Mouse (Mus musculus) midbrain, embryonic 11.5 days (tissue): ENCODE results near the gene Hoxb7. TPM values are rescaled to one million over a fixed set of nuclear protein-coding genes. Genes with fewer than 3 reads are reported as not detected.

Experiments used
- ATAC-seq: fragments of 200-750 bp; cut with Nextera tagmentation; 2 replicates; pipeline ENCODE4 v1.8.0; 2017; ENCODE audit warnings: moderate TSS enrichment, moderate library complexity; ENCODE audit not compliant: low FRiP score
- DNase-seq: peaks from one replicate; pipeline ENCODE4 v3.0.0; 2015; ENCODE audit warnings: low spot score; ENCODE audit errors: missing footprints
- H3K27ac ChIP-seq: fragments of 300-500 bp; sonication (generic); 2 replicates; pipeline ENCODE4 v1.5.1; 2014; ENCODE audit warnings: low read depth, low read length
- H3K27me3 ChIP-seq: fragments of 300-500 bp; sonication (generic); 2 replicates; pipeline ENCODE4 v1.6.1; 2014; ENCODE audit warnings: mild to moderate bottlenecking, low read length, moderate library complexity, mixed read lengths; ENCODE audit not compliant: control insufficient read depth, insufficient read depth
- H3K36me3 ChIP-seq: fragments of 300-500 bp; sonication (generic); 2 replicates; pipeline ENCODE4 v1.6.1; 2014; ENCODE audit warnings: mild to moderate bottlenecking, low read length, moderate library complexity, mixed read lengths; ENCODE audit not compliant: control insufficient read depth, insufficient read depth
- H3K4me1 ChIP-seq: fragments of 300-500 bp; sonication (generic); 2 replicates; pipeline ENCODE4 v1.6.1; 2014; ENCODE audit warnings: low read length; ENCODE audit not compliant: control insufficient read depth, insufficient read depth
- H3K4me2 ChIP-seq: fragments of 300-500 bp; sonication (generic); 2 replicates; pipeline ENCODE4 v1.6.1; 2014; ENCODE audit warnings: mild to moderate bottlenecking, moderate library complexity
- H3K4me3 ChIP-seq: fragments of 300-500 bp; sonication (generic); 2 replicates; pipeline ENCODE4 v1.5.1; 2014; ENCODE audit warnings: low read depth, low read length
- H3K9ac ChIP-seq: fragments of 300-500 bp; sonication (generic); 2 replicates; pipeline ENCODE4 v1.6.1; 2014; ENCODE audit warnings: low read length
- H3K9me3 ChIP-seq: fragments of 300-500 bp; sonication (generic); 2 replicates; pipeline ENCODE4 v1.6.1; 2016; ENCODE audit warnings: low read length; ENCODE audit not compliant: control insufficient read depth
- WGBS: fragments of 180-500 bp; shearing (Covaris S2); extraction: QIAGEN DNeasy Blood & Tissue Kit; methylation state at CpG from one replicate; pipeline ENCODE4 v1.1.7; 2014; 5-methylcytosine and 5-hydroxymethylcytosine counted together
- polyA plus RNA-seq: library from polyadenylated mRNA; unstranded; fragments of >200 nt; fragmentation: Nextera tagmentation; extraction: Ambion mirVana; gene quantifications from 2 replicates; pipeline ENCODE4 v1.2.1, GENCODE M21; 2014

Hoxb7 gene
- polyA plus RNA-seq, 1 experiment from 2014 or later: not detected

DNA sequence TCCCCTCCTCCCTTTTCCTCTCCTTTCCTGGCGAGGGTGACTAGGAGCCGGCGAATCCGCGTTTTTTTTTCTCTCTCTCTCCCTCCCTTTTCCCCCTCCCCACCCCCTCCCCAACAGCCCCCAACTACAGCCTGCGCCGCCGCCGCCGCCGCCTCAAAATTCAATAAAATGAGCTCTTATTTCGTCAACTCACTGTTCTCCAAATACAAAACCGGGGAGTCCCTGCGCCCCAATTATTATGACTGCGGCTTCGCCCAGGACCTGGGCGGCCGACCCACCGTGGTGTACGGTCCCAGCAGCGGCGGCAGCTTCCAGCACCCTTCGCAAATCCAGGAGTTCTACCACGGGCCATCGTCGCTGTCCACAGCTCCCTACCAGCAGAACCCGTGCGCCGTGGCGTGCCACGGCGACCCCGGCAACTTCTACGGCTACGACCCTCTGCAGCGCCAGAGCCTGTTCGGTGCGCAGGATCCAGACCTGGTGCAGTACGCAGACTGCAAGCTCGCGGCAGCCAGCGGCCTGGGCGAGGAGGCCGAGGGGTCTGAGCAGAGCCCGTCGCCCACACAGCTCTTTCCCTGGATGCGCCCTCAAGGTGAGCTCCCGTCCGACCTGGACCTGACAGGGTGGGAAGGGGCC lies 3.5 kb upstream of the Hoxb7 start:
- Histone ChIP-seq H3K36me3 (no peaks in the 10 kb centered on the region), H3K4me2 (no peak overlapping the region), H3K9me3 (no peaks in the 10 kb centered on the region), H3K9ac (no peak overlapping the region), H3K4me3 (no peak overlapping the region), H3K27ac (no peak overlapping the region), H3K27me3 (peaks cover 100% of the 10 kb centered on the region), H3K4me1 (no peaks in the 10 kb centered on the region)
- DNase-seq (peak; percentile 96), ATAC-seq (peak; percentile 22; the same call in 1 of the 2 replicates)
- WGBS: under 1% methylated on average over 48 of the region's 49 CpGs

DNA sequence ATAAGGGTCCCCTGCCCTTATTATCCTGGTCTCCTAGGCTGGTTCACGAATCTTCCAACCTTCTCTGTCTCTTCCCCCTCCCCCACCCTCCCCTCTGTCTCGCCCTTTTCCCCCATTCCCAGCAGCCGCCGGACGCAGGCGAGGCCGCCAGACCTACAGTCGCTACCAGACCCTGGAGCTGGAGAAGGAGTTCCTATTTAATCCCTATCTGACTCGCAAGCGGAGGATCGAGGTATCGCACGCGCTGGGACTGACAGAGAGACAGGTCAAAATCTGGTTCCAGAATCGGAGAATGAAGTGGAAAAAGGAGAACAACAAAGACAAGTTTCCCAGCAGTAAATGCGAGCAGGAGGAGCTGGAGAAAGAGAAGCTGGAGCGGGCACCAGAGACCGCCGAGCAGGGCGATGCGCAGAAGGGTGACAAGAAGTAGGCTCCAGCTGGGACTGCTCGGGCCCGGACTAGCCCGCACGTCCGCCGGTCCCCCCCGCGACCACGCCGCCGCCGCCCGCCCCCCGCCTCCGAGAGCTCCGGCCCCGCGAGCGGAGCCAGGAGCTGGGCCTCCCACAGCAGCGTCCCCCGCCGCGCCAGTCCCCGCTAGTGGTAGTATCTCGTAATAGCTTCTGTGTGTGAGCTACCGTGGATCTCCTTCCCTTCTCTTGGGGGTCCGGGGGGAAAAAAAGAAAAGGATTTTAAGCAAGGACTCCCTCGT lies 2.2 kb upstream of the Hoxb7 start:
- Histone ChIP-seq H3K4me3 (peak overlapping the region; percentile 19), H3K27me3 (peaks cover 100% of the 10 kb centered on the region), H3K4me2 (peak overlapping the region; percentile 39), H3K27ac (no peak overlapping the region), H3K4me1 (no peaks in the 10 kb centered on the region), H3K36me3 (no peaks in the 10 kb centered on the region), H3K9me3 (no peaks in the 10 kb centered on the region), H3K9ac (no peak overlapping the region)
- DNase-seq: peak; percentile 94
- under 1% methylated on average over 49 of the region's 49 CpGs for WGBS
- ATAC-seq: no peak

DNA sequence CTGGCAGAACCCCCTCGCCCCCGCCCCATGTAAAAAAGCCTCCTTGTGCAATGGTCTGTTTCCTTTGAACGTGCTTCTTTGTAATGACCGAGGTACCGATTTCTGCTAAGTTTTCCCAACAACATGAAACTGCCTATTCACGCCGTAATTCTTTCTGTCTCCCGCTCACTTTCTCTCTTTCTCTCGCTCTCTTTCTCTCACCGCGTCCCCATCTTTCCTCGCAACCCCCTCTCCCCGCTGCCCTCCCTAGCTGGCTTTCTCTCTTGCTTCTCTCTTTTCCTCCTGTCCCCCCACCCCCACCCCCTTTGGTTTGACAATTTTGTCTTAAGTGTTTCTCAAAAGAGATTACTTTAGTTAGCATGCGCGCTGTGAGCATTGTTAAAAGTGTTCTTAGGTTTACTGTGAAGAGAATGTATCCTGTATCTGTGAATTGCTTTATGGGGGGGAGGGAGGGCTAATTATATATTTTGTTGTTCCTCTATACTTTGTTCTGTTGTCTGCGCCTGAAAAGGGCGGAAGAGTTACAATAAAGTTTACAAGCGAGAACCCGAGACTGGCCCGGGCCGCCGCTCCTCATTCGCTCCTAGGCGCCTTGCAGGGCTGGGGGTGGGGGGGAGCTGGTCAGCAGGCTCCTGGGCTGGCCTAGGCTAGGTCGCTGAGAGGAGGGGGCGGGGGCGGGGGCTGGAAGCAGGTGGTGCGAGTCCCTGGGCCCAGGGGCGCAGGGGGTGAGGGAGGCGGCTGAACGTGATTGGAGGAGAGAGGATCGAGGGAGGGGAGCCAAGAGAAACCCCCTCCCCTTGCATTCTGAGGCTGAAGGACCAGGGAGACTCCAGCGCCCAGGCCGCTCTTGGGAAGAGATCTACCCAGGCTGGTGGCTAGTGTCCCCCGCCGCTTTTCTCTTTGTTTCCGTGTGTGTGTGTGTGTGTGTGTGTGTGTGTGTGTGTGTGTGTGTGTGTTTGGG lies 1.4 kb upstream of the Hoxb7 start:
- H3K27ac ChIP-seq: no peak overlapping the region
- H3K4me3 ChIP-seq: no peak overlapping the region; the same call in 1 of the 2 replicates
- H3K9ac ChIP-seq: no peak overlapping the region
- no peaks in the 10 kb centered on the region for H3K9me3 ChIP-seq
- DNase-seq (peak; percentile 94), ATAC-seq (no peak)
- H3K36me3 ChIP-seq: no peaks in the 10 kb centered on the region
- H3K4me1 ChIP-seq: no peaks in the 10 kb centered on the region
- peak overlapping the region; percentile 39; the same call in 1 of the 2 replicates for H3K4me2 ChIP-seq
- H3K27me3 ChIP-seq: peaks cover 100% of the 10 kb centered on the region
- WGBS: under 1% methylated on average over 37 of the region's 37 CpGs

DNA sequence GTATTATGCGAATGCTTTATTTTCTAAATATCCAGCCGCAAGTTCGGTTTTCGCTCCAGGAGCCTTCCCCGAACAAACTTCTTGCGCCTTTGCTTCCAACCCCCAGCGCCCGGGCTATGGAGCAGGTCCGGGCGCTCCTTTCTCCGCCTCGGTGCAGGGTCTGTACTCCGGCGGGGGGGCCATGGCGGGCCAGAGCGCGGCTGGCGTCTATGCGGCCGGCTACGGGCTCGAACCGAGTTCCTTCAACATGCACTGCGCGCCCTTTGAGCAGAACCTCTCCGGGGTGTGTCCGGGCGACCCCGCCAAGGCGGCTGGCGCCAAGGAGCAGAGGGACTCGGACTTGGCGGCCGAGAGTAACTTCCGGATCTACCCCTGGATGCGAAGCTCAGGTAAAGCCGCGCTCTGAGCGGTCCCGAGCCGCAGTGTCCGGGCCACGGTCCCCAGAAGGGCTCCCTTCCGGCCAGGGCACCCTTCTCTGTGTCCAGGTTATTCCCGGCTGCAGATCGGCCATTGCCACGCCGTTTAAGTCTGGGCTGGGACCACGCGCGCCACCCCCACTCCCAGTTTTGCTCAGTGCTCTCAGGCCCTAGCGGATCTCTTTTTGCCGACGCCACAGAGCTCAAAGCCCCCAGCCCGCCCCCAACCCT lies 439 bp downstream of the Hoxb7 start:
- Histone ChIP-seq H3K27ac (no peak overlapping the region), H3K36me3 (no peaks in the 10 kb centered on the region)

DNA sequence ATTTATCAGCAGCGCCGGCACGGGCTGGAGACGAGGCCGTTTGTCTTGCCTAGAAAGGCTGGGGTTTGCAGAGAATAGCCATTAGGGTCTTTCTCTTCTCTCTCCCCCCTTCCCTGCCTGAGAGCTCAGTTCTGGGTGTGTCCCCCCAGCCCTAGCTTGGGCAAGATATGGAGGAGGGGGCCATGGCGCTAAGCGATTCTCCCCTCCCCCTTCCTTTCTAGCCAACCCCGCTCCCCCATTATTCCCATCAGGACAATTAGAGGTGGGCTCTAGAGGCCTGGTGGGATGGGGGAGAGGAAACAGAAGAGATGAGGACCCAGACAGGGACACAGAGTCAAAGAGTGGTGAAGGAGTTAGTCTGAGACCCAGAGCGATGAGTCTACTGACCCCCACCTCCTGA lies 988 bp downstream of the Hoxb7 start:
- Histone ChIP-seq H3K9ac (no peak overlapping the region), H3K9me3 (no peaks in the 10 kb centered on the region), H3K36me3 (no peaks in the 10 kb centered on the region), H3K4me1 (no peaks in the 10 kb centered on the region), H3K4me2 (no peak overlapping the region), H3K27ac (no peak overlapping the region), H3K4me3 (no peak overlapping the region), H3K27me3 (peaks cover 98% of the 10 kb centered on the region)
- WGBS: 0% methylated on average over 9 of the region's 9 CpGs
- no peak for ATAC-seq
- no peak for DNase-seq

More for the DNA sequence above, 439 bp downstream of the Hoxb7 start:
- ATAC-seq (no peak), DNase-seq (peak; percentile 93)
- 1% methylated on average over 53 of the region's 55 CpGs for WGBS
- Histone ChIP-seq H3K27me3 (peaks cover 98% of the 10 kb centered on the region), H3K9me3 (no peaks in the 10 kb centered on the region), H3K4me3 (peak overlapping the region; percentile 14; the same call in 1 of the 2 replicates), H3K4me2 (peak overlapping the region; percentile 11; the same call in 1 of the 2 replicates), H3K9ac (no peak overlapping the region), H3K4me1 (no peaks in the 10 kb centered on the region)

DNA sequence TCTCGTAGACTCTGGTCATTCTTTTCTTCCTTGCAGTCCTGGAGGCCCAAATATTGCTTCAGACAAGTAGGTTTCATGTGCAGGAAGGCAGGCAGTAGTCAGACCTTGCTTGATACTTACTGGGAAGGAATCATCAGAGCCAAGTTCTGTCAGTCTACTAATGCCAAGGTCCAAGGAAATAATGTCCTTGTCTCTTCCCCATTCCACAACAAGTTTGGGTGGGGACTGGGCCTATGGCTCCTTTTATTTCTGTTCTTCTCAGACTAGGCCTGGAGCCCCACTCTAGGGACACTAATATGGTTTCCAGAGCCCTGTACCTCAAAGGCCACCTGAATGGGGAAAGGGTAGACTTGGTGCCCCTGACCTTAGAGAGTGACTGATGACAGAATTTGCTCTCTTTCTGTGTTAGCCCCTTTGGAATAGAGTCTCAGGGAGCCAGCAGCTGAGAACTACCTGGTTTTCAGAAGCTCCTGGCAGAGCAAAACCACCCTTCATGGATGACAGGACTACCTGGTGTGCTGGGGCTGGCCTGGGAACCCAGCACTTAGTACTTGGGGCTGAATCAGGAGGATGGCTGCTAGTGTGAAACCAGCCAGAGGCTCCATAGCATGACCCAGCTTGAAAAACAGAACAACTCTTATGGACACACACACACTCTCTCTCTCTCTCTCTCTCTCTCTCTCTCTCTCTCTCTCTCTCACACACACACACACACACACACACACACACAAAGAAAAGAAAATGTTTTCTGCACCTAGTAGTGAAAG lies 2.2 kb downstream of the Hoxb7 start:
- Histone ChIP-seq H3K4me2 (no peak overlapping the region), H3K27ac (no peak overlapping the region), H3K9me3 (no peaks in the 10 kb centered on the region), H3K4me1 (no peaks in the 10 kb centered on the region), H3K36me3 (no peaks in the 10 kb centered on the region), H3K4me3 (no peak overlapping the region), H3K9ac (no peak overlapping the region), H3K27me3 (peaks cover 98% of the 10 kb centered on the region)
- DNase-seq (peak; percentile 93), ATAC-seq (no peak)
- WGBS: 16% methylated on average over 1 of the region's 1 CpGs

DNA sequence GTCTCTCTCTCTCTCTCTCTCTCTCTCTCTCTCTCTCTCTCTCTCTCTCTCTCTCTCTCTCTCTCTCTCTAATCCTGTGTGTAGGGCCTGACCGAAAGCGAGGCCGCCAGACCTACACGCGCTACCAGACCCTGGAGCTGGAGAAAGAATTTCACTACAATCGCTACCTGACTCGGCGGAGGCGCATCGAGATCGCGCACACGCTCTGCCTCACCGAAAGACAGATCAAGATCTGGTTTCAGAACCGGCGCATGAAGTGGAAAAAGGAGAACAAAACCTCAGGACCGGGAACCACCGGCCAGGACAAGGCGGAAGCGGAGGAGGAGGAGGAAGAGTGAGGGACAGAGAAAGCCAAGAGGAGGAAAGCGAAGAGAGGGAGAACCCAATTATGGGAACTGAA lies 2.9 kb downstream of the Hoxb7 start:
- Histone ChIP-seq H3K4me2 (no peak overlapping the region), H3K9me3 (no peaks in the 10 kb centered on the region), H3K27ac (no peak overlapping the region), H3K27me3 (peaks cover 98% of the 10 kb centered on the region), H3K9ac (no peak overlapping the region), H3K4me1 (no peaks in the 10 kb centered on the region), H3K36me3 (no peaks in the 10 kb centered on the region), H3K4me3 (no peak overlapping the region)
- DNase-seq (no peak), ATAC-seq (no peak)
- WGBS: 2% methylated on average over 21 of the region's 21 CpGs

DNA sequence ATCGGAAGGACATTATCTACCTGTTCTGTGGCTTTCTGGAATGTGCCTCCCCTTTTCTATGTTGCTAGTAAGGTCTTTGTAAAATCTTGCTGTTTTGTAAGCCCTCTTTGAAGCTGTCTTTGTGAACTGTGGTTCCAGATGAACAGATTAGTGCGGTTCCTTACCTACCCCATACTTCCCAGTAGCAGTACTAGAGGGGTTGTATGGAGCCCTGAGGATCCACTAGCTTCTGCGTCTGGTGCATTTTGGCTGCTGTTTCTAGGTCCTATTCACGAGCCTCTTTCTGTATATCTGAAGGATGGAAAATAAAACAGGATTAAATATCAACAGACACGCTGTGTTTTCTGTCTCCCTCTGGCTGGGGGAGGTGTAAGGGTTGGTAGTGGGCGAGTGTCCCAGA lies 3.4 kb downstream of the Hoxb7 start:
- Histone ChIP-seq H3K4me2 (no peak overlapping the region), H3K27ac (no peak overlapping the region), H3K9me3 (no peaks in the 10 kb centered on the region), H3K36me3 (no peaks in the 10 kb centered on the region), H3K4me1 (no peaks in the 10 kb centered on the region), H3K27me3 (peaks cover 98% of the 10 kb centered on the region), H3K9ac (no peak overlapping the region), H3K4me3 (no peak overlapping the region)
- DNase-seq (peak; percentile 94), ATAC-seq (no peak)
- WGBS: 3% methylated on average over 6 of the region's 6 CpGs
